Mouse (Mus musculus) mammary gland, adult 2 months (tissue): ENCODE results near the gene Rpp21. TPM values are rescaled to one million over a fixed set of nuclear protein-coding genes. Genes with fewer than 3 reads are reported as not detected.

Source experiments
- polyA plus RNA-seq: library from polyadenylated mRNA; depleted of rRNA; stranded (reverse); fragments of >200 nt; gene quantifications from 2 replicates; pipeline ENCODE4 v1.2.3, GENCODE M21; 2012; ENCODE audit warnings: low replicate concordance; rRNA removed

Rpp21 gene
- 54.3 and 107 TPM in 2 replicates for polyA plus RNA-seq

GRCm38 (mm10) chr17:36257969-36258368, at the start of gene Rpp21:
Gene Rpp21 (minus strand): TSS chr17:36258069.

GRCm38 (mm10) chr17:36286390-36286789, 28.5 kb upstream of the Rpp21 start, which contains the start of gene H2-M10.2:
Gene H2-M10.2 (minus strand): TSS chr17:36286490.

GRCm38 (mm10) chr17:36271586-36272256, 13.9 kb upstream of the Rpp21 start, which contains the start of gene Trim39:
Gene Trim39 (minus strand): TSS chr17:36272247.

Other genes with a start within 250 kb of the Rpp21 start
- 8.3 and 9.4 TPM in 2 replicates for gene H2-T24, start 237.5 kb downstream of the Rpp21 start, polyA plus RNA-seq
- gene H2-T23, start 225.2 kb downstream of the Rpp21 start, polyA plus RNA-seq: 279 and 344 TPM in 2 replicates
- 100 and 107 TPM in 2 replicates for gene H2-T22, start 215.3 kb downstream of the Rpp21 start, polyA plus RNA-seq
- gene Gm6034, start 215.1 kb downstream of the Rpp21 start, polyA plus RNA-seq: 0.20 TPM in 1 of 2 replicates, not detected in the other
- gene Gm11127, start 199.7 kb downstream of the Rpp21 start, polyA plus RNA-seq: 0.18 TPM in 1 of 2 replicates, not detected in the other
- 0.57 and 0.60 TPM in 2 replicates for gene Gm19684, start 136.4 kb downstream of the Rpp21 start, polyA plus RNA-seq
- gene Gm7030, start 128.6 kb downstream of the Rpp21 start, polyA plus RNA-seq: 0.17 and 0.23 TPM in 2 replicates
- 0.17 TPM in 1 of 2 replicates, not detected in the other for gene Gm8909, start 89.5 kb downstream of the Rpp21 start, polyA plus RNA-seq
- 0.07 TPM in 1 of 2 replicates, not detected in the other for gene H2-T3, start 67.8 kb downstream of the Rpp21 start, polyA plus RNA-seq
- 12.0 and 17.1 TPM in 2 replicates for gene Trim39, start 14.2 kb upstream of the Rpp21 start, polyA plus RNA-seq
- not detected in 2 replicates for gene H2-M10.2, start 28.4 kb upstream of the Rpp21 start, polyA plus RNA-seq
- not detected in 2 replicates for gene H2-M10.1, start 68.1 kb upstream of the Rpp21 start, polyA plus RNA-seq
- gene H2-M10.3, start 110.3 kb upstream of the Rpp21 start, polyA plus RNA-seq: not detected in 2 replicates
- gene H2-M10.4, start 204.3 kb upstream of the Rpp21 start, polyA plus RNA-seq: not detected in 2 replicates